Mouse (Mus musculus) cortical plate, adult 2 months (tissue): ENCODE data around the gene Rnase4.

Experiments used
- CTCF ChIP-seq: fragments of 200-500 bp; IDR thresholded peaks from 2 replicates; pipeline ENCODE4 v1.5.1; 2011; ENCODE audit warnings: mild to moderate bottlenecking, control low read depth, low read length; ENCODE audit not compliant: insufficient read depth; ENCODE audit errors: extremely low read depth
- POLR2A ChIP-seq: fragments of 200-500 bp; IDR thresholded peaks from 2 replicates; pipeline ENCODE4 v1.6.1; 2011; ENCODE audit warnings: mild to moderate bottlenecking, low read length, control low read depth; ENCODE audit not compliant: insufficient read depth; ENCODE audit errors: extremely low read depth

DNA sequence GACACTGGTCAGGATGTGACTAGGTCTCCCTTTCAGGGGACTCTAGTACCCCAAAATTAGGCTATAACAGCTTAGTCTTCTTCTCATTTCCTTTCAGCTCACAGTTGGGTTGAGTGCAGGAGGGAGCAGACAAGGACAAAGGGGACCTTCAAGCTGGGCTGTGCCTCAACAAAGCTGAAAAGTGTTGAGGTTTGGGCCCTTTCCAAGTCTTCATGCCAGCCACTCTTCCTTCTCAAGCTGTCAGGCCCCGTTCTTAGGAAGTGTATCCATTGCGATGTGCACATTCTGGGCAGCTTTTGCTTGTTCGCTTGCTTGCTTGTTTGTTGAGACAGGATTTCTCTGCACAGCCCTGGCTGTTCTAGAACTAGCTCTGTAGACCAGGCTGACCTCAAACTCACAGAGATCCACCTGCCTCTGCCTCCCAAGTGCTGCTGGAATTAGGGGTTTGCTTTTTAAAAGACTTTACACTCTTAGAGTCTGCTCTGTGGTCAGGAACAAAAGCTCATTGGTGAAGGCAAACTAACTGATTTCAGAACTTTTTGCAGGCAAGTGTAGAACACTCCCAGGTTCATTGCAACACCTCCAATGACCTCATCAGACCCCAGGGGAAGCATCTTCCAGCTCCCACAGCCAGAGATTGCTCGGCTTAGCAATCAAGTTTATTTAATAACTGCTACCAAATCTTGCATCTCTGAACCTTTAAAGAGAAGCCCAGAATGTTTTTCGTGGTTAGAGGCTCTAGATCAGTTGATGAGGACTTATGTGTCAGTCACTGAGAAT, 3.4 kb downstream of the Rnase4 start:
- no peak for TF ChIP-seq CTCF
- TF ChIP-seq POLR2A, result no peak
